Mouse (Mus musculus): ENCODE results near the gene Tstd1. TPM values are rescaled to one million over a fixed set of nuclear protein-coding genes. Genes with fewer than 3 reads are reported as not detected.

The Tstd1 gene
- total RNA-seq (2014; rRNA removed) (1.3 and 2.0 TPM in 2 replicates), polyA plus RNA-seq (2015; fragmentation: Nextera tagmentation; extraction: Ambion mirVana) (1.9 and 3.1 TPM in 2 replicates)

DNA sequence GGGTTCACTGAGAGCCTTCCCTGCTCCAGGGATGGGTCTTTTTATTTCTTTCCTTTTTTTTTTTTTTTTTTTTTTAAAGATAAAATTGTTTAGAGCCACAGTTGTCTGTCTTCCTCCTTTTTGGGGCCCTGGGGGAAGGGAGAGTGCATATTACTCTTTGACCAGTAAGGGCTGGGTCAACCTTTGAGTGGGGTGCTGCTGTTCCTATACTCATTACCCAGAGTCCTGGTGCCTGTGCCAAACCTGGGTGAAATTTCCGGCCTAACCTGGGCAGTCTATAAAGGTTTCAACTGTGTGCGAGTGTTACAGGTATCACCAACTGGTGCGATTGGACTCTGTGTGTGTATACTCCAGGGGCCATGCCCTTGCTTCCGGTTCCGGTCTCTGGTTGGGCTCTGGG lies at the start of gene Tstd1:
TSS of gene Tstd1 (plus strand) at position 213 of the 400 bp plus-strand sequence.
- no peak within 1 kb of the TSS for H3K4me2 ChIP-seq (ENCODE audit: low read depth)
- no peak within 1 kb of the TSS for H3K9ac ChIP-seq
- H3K9me3 ChIP-seq (ENCODE audit: low read length): no peaks in the 10 kb centered on the region
- ATAC-seq: no peak
- no peaks in the 10 kb centered on the region for H3K4me1 ChIP-seq (ENCODE audit: insufficient read depth)
- no peaks in the 10 kb centered on the region for H3K27me3 ChIP-seq (ENCODE audit: insufficient read depth, low read length)
- H3K27ac ChIP-seq (ENCODE audit: low read depth, low read length): no peak within 1 kb of the TSS
- peaks cover 62% of the 10 kb centered on the region for H3K36me3 ChIP-seq (ENCODE audit: insufficient read depth)
- no peak for DNase-seq
- H3K4me3 ChIP-seq (ENCODE audit: low read depth, low read length): no peak within 1 kb of the TSS
- 94% methylated on average over 5 of the region's 5 CpGs for WGBS
- no peak for TF ChIP-seq CTCF (IDR thresholded peaks at IDR 0.05; ENCODE audit: low read depth)

- no peaks in the 10 kb centered on the region for H3K9me3 ChIP-seq (ENCODE audit: low read length)
- H3K9ac ChIP-seq: no peak within 1 kb of the TSS
- no peak for ATAC-seq
- H3K27me3 ChIP-seq (ENCODE audit: insufficient read depth, low read length): no peaks in the 10 kb centered on the region
- H3K4me1 ChIP-seq (ENCODE audit: insufficient read depth): no peaks in the 10 kb centered on the region
- no peak for TF ChIP-seq CTCF (IDR thresholded peaks at IDR 0.05; ENCODE audit: low read depth)
- no peak within 1 kb of the TSS for H3K4me2 ChIP-seq (ENCODE audit: low read depth)
- 34% methylated on average over 20 of the region's 20 CpGs for WGBS
- no peaks in the 10 kb centered on the region for H3K36me3 ChIP-seq (ENCODE audit: insufficient read depth)
- H3K4me3 ChIP-seq (ENCODE audit: low read depth, low read length): no peak within 1 kb of the TSS
- no peak for DNase-seq
- H3K27ac ChIP-seq (ENCODE audit: low read depth, low read length): no peak within 1 kb of the TSS
Measured at GRCm38 (mm10) chr1:171369845-171370556, 48.7 kb upstream of the Tstd1 start, which contains the start of gene Nectin4. Nectin4 (plus strand) TSS chr1:171370099.

DNA sequence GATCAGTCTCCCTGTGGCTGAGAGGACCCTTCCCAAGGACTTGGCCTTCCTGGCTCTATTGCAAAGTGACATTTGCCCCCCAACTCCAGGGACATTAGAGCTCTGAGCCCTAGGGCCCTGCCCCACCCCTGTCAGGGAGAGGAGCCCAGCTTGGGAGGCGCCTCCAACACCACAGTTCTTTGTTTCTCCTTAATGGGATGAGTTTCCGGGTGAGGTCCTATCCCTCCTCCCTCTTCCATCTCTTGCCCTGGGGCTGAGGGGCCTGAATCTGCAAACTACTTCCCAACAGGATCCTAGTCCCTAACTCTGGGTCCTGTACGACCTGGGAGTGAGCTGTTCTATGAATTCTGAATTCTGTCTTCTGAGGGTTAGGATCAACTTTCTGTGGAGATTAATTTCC lies 45.8 kb upstream of the Tstd1 start:
- H3K4me1 ChIP-seq (ENCODE audit: insufficient read depth): no peaks in the 10 kb centered on the region
- H3K9ac ChIP-seq: no peak overlapping the region
- no peaks in the 10 kb centered on the region for H3K9me3 ChIP-seq (ENCODE audit: low read length)
- WGBS: 48% methylated on average over 3 of the region's 3 CpGs
- H3K4me2 ChIP-seq (ENCODE audit: low read depth): no peak overlapping the region
- no peaks in the 10 kb centered on the region for H3K27me3 ChIP-seq (ENCODE audit: insufficient read depth, low read length)
- TF ChIP-seq CTCF (IDR thresholded peaks at IDR 0.05; ENCODE audit: low read depth): no peak
- H3K27ac ChIP-seq (ENCODE audit: low read depth, low read length): no peak overlapping the region
- no peaks in the 10 kb centered on the region for H3K36me3 ChIP-seq (ENCODE audit: insufficient read depth)
- ATAC-seq (no peak), DNase-seq (no peak)
- H3K4me3 ChIP-seq (ENCODE audit: low read depth, low read length): no peak overlapping the region

GRCm38 (mm10) chr1:171373946-171374345 lies 44.7 kb upstream of the Tstd1 start:
- 0% methylated on average over 3 of the region's 4 CpGs for WGBS
- no peak for TF ChIP-seq CTCF (IDR thresholded peaks at IDR 0.05; ENCODE audit: low read depth)
- H3K4me1 ChIP-seq (ENCODE audit: insufficient read depth): no peaks in the 10 kb centered on the region

GRCm38 (mm10) chr1:171375646-171376097 lies 43.0 kb upstream of the Tstd1 start:
- no peak for TF ChIP-seq CTCF (IDR thresholded peaks at IDR 0.05; ENCODE audit: low read depth)
- WGBS: 51% methylated on average over 9 of the region's 9 CpGs
- no peak for DNase-seq
- no peaks in the 10 kb centered on the region for H3K9me3 ChIP-seq (ENCODE audit: low read length)
- no peak overlapping the region for H3K4me2 ChIP-seq (ENCODE audit: low read depth)
- no peak overlapping the region for H3K9ac ChIP-seq
- no peaks in the 10 kb centered on the region for H3K4me1 ChIP-seq (ENCODE audit: insufficient read depth)
- ATAC-seq: no peak
- no peaks in the 10 kb centered on the region for H3K36me3 ChIP-seq (ENCODE audit: insufficient read depth)
- no peaks in the 10 kb centered on the region for H3K27me3 ChIP-seq (ENCODE audit: insufficient read depth, low read length)
- no peak overlapping the region for H3K4me3 ChIP-seq (ENCODE audit: low read depth, low read length)
- H3K27ac ChIP-seq (ENCODE audit: low read depth, low read length): no peak overlapping the region

More at GRCm38 (mm10) chr1:171373946-171374345, 44.7 kb upstream of the Tstd1 start:
- ATAC-seq: no peak
- no peak overlapping the region for H3K9ac ChIP-seq
- no peaks in the 10 kb centered on the region for H3K9me3 ChIP-seq (ENCODE audit: low read length)
- H3K27me3 ChIP-seq (ENCODE audit: insufficient read depth, low read length): no peaks in the 10 kb centered on the region
- DNase-seq: no peak
- H3K4me2 ChIP-seq (ENCODE audit: low read depth): no peak overlapping the region
- H3K4me3 ChIP-seq (ENCODE audit: low read depth, low read length): no peak overlapping the region
- no peaks in the 10 kb centered on the region for H3K36me3 ChIP-seq (ENCODE audit: insufficient read depth)
- no peak overlapping the region for H3K27ac ChIP-seq (ENCODE audit: low read depth, low read length)

DNA sequence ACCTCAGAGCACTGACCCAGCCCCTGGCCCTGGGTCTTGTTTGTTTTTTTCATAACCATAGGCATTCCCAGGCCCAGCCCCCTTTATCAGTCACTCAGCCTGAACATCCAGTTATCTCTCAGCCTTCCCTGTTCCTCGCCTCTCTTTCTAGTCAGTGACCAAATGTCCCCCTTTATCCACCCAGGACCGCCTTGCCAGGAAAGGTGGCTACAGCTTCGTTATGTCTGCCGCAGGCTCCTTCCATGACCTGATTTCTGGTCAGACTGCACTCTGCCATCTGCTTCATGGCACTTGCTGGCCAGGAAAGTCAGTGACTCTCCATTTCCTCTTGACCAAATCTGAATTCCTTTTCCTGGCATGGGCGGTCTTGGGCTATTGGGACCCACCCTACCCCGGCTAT lies 40.4 kb upstream of the Tstd1 start:
- DNase-seq (no peak), ATAC-seq (no peak)
- no peaks in the 10 kb centered on the region for H3K4me1 ChIP-seq (ENCODE audit: insufficient read depth)
- WGBS: 93% methylated on average over 6 of the region's 6 CpGs
- H3K9ac ChIP-seq: no peak overlapping the region
- H3K27me3 ChIP-seq (ENCODE audit: insufficient read depth, low read length): no peaks in the 10 kb centered on the region
- no peaks in the 10 kb centered on the region for H3K9me3 ChIP-seq (ENCODE audit: low read length)
- H3K4me2 ChIP-seq (ENCODE audit: low read depth): no peak overlapping the region
- no peak for TF ChIP-seq CTCF (IDR thresholded peaks at IDR 0.05; ENCODE audit: low read depth)
- no peak overlapping the region for H3K27ac ChIP-seq (ENCODE audit: low read depth, low read length)
- no peak overlapping the region for H3K4me3 ChIP-seq (ENCODE audit: low read depth, low read length)
- H3K36me3 ChIP-seq (ENCODE audit: insufficient read depth): no peaks in the 10 kb centered on the region

GRCm38 (mm10) chr1:171379935-171380599 lies 38.6 kb upstream of the Tstd1 start:
- Histone ChIP-seq H3K36me3 (ENCODE audit: insufficient read depth) (no peaks in the 10 kb centered on the region), H3K9ac (peak overlapping the region; percentile 35; the same call in 1 of the 2 replicates), H3K27me3 (ENCODE audit: insufficient read depth, low read length) (no peaks in the 10 kb centered on the region), H3K4me3 (ENCODE audit: low read depth, low read length) (peak overlapping the region; percentile 28), H3K27ac (ENCODE audit: low read depth, low read length) (no peak overlapping the region), H3K9me3 (ENCODE audit: low read length) (no peaks in the 10 kb centered on the region), H3K4me2 (ENCODE audit: low read depth) (peak overlapping the region; percentile 45), H3K4me1 (ENCODE audit: insufficient read depth) (no peaks in the 10 kb centered on the region)
- WGBS: 2% methylated on average over 31 of the region's 31 CpGs
- DNase-seq: peak; percentile 81
- peak; percentile 74 for TF ChIP-seq CTCF (IDR thresholded peaks at IDR 0.05; ENCODE audit: low read depth)
- ATAC-seq: peak; percentile 82
